Comparison of ENCODE assay signal across 10 mouse cellular contexts in genomic region chr19:30128177-30128576, GRCm38 (mm10). TPM values are rescaled to one million over a fixed set of nuclear protein-coding genes. Genes with fewer than 3 reads are reported as not detected.
DNase-seq lines count a peak whose midpoint lies in the region; ATAC-seq lines count a peak whose summit lies in the region.
"Had no signal": no experiment of that assay in that cellular context is flagged by ENCODE, and none has a peak within 500 bp of the region (broad histone marks: within the 10 kb centered on the region; RNA-seq: fewer than 3 reads in every experiment).

No protein-coding gene starts in this region.

- H3K27ac ChIP-seq in heart, embryonic 10.5 days: no peak overlapping the region
- no peak overlapping the region for H3K27ac ChIP-seq in forebrain, embryonic 16.5 days (ENCODE audit: low read length)
- no peak overlapping the region for H3K27ac ChIP-seq in intestine, embryonic 16.5 days (ENCODE audit: low read length)
- H3K27ac ChIP-seq: midbrain, embryonic 12.5 days; stomach, embryonic 15.5 days had no signal

- WGBS in heart, embryonic 10.5 days: 64% methylated on average over 4 of the region's 4 CpGs
- 76% methylated on average over 4 of the region's 4 CpGs for WGBS in forebrain, embryonic 16.5 days
- 69% methylated on average over 4 of the region's 4 CpGs for WGBS in intestine, embryonic 16.5 days

- H3K4me2 ChIP-seq in forebrain, embryonic 16.5 days (ENCODE audit: low read length): no peak overlapping the region
- no peak overlapping the region for H3K4me2 ChIP-seq in intestine, embryonic 16.5 days (ENCODE audit: low read depth, low read length)
- H3K4me2 ChIP-seq: midbrain, embryonic 12.5 days; stomach, embryonic 15.5 days had no signal

- intact Hi-C loops in heart, postnatal 10 days (cut with DNase I): loop anchor here (1.0 to 10.0 kb wide), 3 partner anchors 146 to 443 kb away; no protein-coding TSS in a partner anchor

- H3K4me1 ChIP-seq in heart, embryonic 10.5 days: peaks cover 3% of the 10 kb centered on the region
- H3K4me1 ChIP-seq in forebrain, embryonic 16.5 days (replicated peaks; ENCODE audit: control insufficient read depth, insufficient read depth, low read length): peaks cover 6% of the 10 kb centered on the region; the same call in 1 of the 2 replicates
- no peaks in the 10 kb centered on the region for H3K4me1 ChIP-seq in intestine, embryonic 16.5 days (ENCODE audit: control insufficient read depth, insufficient read depth, low read length)

- ATAC-seq in forebrain, embryonic 16.5 days: peak; percentile 72
- no peak for ATAC-seq in monocyte, adult 5-6 weeks (replicated peaks; ENCODE audit: insufficient number of reproducible peaks, low FRiP score, low TSS enrichment, poor library complexity, severe bottlenecking)
- ATAC-seq in intestine, embryonic 16.5 days: no peak

- DNase-seq in heart, postnatal 10 days: peak; percentile 26 to 62
- no peak for DNase-seq in heart, embryonic 10.5 days (ENCODE audit: low spot score)
- peak; percentile 4 for DNase-seq in ovary, postnatal 14 days (ENCODE audit: low spot score)
- DNase-seq in ovary, adult 18-20 months (ENCODE audit: low spot score): no peak
- peak; percentile 17 for DNase-seq in retina, postnatal 7 days (ENCODE audit: low read depth, low spot score)

- no peaks in the 10 kb centered on the region for H3K36me3 ChIP-seq in heart, embryonic 10.5 days
- no peaks in the 10 kb centered on the region for H3K36me3 ChIP-seq in forebrain, embryonic 16.5 days (ENCODE audit: control insufficient read depth, insufficient read depth)
- no peaks in the 10 kb centered on the region for H3K36me3 ChIP-seq in intestine, embryonic 16.5 days (ENCODE audit: control insufficient read depth, insufficient read depth, low read length)
- H3K36me3 ChIP-seq: stomach, embryonic 15.5 days had no signal

- H3K9me3 ChIP-seq in heart, embryonic 10.5 days: no peaks in the 10 kb centered on the region
- no peaks in the 10 kb centered on the region for H3K9me3 ChIP-seq in forebrain, embryonic 16.5 days (ENCODE audit: control insufficient read depth, low read length)
- no peaks in the 10 kb centered on the region for H3K9me3 ChIP-seq in intestine, embryonic 16.5 days (ENCODE audit: control insufficient read depth, low read length)
- H3K9me3 ChIP-seq: midbrain, embryonic 12.5 days; stomach, embryonic 15.5 days had no signal

- H3K4me3 ChIP-seq in heart, embryonic 10.5 days: no peak overlapping the region
- no peak overlapping the region for H3K4me3 ChIP-seq in forebrain, embryonic 16.5 days (replicated peaks; ENCODE audit: low read length)
- no peak overlapping the region for H3K4me3 ChIP-seq in intestine, embryonic 16.5 days (ENCODE audit: low read length)
- H3K4me3 ChIP-seq: midbrain, embryonic 12.5 days; stomach, embryonic 15.5 days had no signal

- no peak overlapping the region for H3K9ac ChIP-seq in forebrain, embryonic 16.5 days (replicated peaks; ENCODE audit: low read depth, low read length)
- no peak overlapping the region for H3K9ac ChIP-seq in intestine, embryonic 16.5 days (ENCODE audit: low read depth, low read length)
- H3K9ac ChIP-seq: midbrain, embryonic 12.5 days; stomach, embryonic 15.5 days had no signal

- H3K27me3 ChIP-seq in heart, embryonic 10.5 days (ENCODE audit: insufficient read depth, poor library complexity, severe bottlenecking): no peaks in the 10 kb centered on the region
- H3K27me3 ChIP-seq in forebrain, embryonic 16.5 days (replicated peaks; ENCODE audit: control insufficient read depth, insufficient read depth, low read length): no peaks in the 10 kb centered on the region
- H3K27me3 ChIP-seq in intestine, embryonic 16.5 days (replicated peaks; ENCODE audit: control insufficient read depth, insufficient read depth, low read length): no peaks in the 10 kb centered on the region
- H3K27me3 ChIP-seq: midbrain, embryonic 12.5 days; stomach, embryonic 15.5 days had no signal

RNA-seq across cellular contexts. Expression of gene Gldc, which starts 47.1 kb away (rescaled TPM):
- under 1 TPM; 0.10 to 0.24 TPM for total RNA-seq in heart, postnatal 10 days (2021)
- 9.4 and 12.7 TPM in 2 replicates for polyA plus RNA-seq in heart, embryonic 10.5 days (2016; fragmentation: Nextera tagmentation; extraction: Ambion mirVana)
- polyA plus RNA-seq in forebrain, embryonic 16.5 days (2015; fragmentation: Nextera tagmentation; extraction: Ambion mirVana): 10.9 and 12.4 TPM in 2 replicates
- not detected in 3 replicates for total RNA-seq in monocyte, adult 5-6 weeks (2017)
- polyA plus RNA-seq in intestine, embryonic 16.5 days (2015; fragmentation: Nextera tagmentation; extraction: Ambion mirVana): 0.75 and 1.3 TPM in 2 replicates

Comparison
In these comparisons a context has a peak if more than half of its experiments do, and no peak if none do; other contexts are left out.
1. DNase-seq: peak in heart, postnatal 10 days (2 of 2), ovary, postnatal 14 days (single experiment) and retina, postnatal 7 days (single experiment); none in heart, embryonic 10.5 days (single experiment) and ovary, adult 18-20 months (single experiment).